Mouse (Mus musculus) small intestine, adult 2 months (tissue): Measurements from ENCODE around the gene Cldn15.

Source experiments
- CTCF ChIP-seq: fragments of 200-500 bp; IDR thresholded peaks from 2 replicates; pipeline ENCODE4 v1.5.1; 2012; ENCODE audit warnings: low read depth, mild to moderate bottlenecking, control low read depth, inconsistent platforms, low read length, moderate library complexity, mixed read lengths; ENCODE audit not compliant: insufficient replicate concordance, insufficient read length; ENCODE audit errors: extremely low read depth
- POLR2A ChIP-seq: fragments of 200-500 bp; IDR thresholded peaks from 2 replicates; pipeline ENCODE4 v1.6.1; 2012; ENCODE audit warnings: low read depth, mild to moderate bottlenecking, control low read depth, inconsistent platforms, low read length, moderate library complexity

DNA sequence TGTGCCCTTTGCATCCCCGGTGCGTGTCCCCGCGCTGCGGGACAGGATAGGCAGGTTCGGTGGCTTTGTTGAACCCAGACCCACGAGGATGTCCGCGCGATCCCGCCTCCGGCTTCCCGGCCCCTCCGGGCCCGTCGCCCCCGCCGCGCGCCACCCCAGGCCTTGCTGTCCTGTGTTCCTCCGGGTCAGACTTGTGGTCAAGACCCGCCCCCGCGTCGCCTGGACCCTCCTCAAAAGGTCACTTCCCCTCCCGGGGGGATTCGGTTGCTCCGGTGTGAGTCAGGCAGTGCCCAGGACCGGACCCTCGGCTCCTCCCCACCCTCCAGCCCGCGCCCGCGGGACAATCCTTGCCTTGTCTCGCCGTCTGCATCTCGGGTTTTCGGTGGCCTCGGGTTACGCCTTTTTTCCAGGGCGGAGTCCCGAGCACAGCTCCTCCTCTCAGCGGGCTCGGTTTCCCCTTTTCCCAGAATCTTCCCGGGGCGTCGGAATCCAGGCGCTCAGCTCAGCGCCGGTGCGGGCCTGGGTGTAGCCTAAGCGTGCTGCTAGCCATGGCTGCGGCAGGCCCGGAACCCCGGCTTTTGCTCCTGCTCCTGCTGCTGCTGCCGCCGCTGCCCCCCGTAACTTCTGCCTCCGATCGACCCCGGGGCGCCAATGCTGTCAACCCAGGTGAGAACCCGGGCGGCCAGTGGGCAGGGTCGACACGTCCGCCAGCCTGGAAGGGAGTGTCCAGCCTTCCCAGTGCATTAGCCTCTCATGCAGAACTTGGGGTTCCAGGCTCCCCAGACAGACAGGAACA is 20.9 kb downstream of the Cldn15 start:
- TF ChIP-seq CTCF, result no peak
- TF ChIP-seq POLR2A, result no peak
